Mouse (Mus musculus) thymus, postnatal 10 days (tissue): ENCODE measurements around the gene Celf2.

Source experiments
- DNase-seq, 2 experiments: peaks; one replicate each; pipeline ENCODE4 v3.0.0; 2021; ENCODE audit warnings: low spot score in 2 of 2

Celf2 gene

GRCm38 (mm10) chr2:7193413-7193812, 315.9 kb downstream of the Celf2 start:
- no peak for DNase-seq

- no peak for DNase-seq
Measured at GRCm38 (mm10) chr2:7179186-7179585, 330.2 kb downstream of the Celf2 start.

DNA sequence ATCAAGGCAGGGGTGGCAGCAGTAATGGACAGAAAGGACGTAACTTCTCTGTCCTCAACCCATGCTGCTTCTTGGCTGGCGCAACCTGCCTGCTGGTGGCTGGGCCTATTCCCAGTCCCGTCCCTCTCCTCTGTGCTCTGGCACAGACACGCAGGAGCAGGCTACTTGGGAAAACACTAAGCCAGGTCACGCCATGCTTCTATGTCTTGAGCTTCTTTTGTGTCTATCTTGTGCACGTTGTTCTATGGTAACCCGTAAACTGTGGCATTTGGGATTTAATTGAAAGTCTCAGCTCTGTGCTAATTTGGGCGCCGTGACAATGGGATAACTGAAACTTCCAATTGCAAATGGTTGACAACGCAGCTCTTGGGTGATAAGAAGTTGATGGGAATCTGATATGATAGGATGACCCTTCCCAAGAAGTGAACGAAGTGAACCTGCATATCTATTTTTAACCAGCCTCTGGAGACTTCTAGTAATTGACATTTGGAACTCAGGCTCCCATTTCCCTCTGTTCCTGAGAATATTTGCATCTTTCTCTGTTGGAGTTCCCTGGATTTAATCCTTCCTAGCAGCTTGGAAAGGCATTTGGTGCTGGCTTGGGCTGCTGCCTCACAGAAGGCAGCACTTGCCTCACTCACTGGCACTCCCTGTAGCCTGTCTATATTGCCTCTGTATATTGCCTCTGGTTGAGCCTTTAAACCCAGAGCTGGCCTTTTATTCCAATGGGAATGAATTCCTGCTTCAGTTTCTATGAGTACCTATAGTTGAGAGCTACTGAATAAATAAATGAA, 335.9 kb downstream of the Celf2 start:
- DNase-seq: no peak

GRCm38 (mm10) chr2:7171087-7171696, 338.2 kb downstream of the Celf2 start:
- DNase-seq: no peak

DNA sequence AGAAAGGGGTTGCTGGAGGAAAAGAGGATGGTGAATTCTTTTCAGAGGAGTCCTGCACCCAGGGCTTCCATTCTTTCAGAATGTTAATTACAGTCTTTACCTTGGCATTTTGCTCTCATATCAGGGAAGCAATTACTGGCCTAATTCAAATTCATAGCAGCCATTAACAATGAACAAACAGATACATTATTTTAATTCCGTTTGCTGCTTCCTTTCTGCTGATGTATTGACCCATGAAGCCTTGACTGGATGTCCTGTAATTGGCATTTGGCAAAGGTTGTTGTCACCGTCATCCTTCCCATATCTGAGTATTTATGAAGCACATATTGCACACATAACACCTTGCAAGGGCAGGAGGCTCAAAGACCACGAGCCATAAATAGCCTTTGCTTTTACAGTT, 343.6 kb downstream of the Celf2 start:
- DNase-seq: no peak

DNA sequence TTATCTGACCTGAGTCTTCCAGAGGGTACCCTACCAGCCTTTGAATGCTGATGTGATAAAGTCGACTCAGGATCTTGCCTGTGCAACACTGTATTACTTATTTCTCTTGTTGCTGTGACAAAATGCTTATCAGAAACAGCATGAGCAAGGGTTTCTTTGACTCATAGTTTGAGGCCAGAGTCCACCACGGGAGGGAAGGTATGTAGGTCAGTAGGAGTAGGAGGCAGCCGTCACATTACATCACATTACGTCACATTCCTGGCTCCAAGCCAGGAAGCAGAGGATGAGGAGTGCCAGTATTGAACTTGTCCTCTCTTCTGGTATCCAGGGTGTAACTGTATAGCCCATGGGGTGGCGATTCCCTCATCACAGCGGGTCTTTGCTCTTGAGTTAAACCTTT, 349.3 kb downstream of the Celf2 start:
- no peak for DNase-seq

- DNase-seq: no peak
Measured at GRCm38 (mm10) chr2:7147303-7147702, 362.1 kb downstream of the Celf2 start.

GRCm38 (mm10) chr2:7145541-7146043, 363.8 kb downstream of the Celf2 start:
- DNase-seq: no peak

DNA sequence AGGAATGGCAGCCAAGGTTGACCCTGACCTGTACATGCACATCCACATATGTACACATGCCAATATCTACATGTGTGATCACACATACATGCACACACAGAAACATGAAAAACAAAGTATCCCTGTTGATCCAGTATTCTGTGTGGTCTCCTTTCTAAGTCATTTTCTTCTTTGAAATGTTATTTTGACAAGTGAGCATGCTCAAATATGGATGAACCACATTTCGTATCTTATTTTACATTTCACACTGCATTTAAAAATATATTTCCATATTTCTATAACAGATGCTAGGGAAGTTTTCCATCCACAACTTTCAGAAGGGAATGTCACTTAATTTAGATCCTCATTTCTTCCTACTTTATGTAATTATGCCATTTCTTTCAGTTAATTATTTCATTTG, 364.5 kb downstream of the Celf2 start:
- DNase-seq: no peak

DNA sequence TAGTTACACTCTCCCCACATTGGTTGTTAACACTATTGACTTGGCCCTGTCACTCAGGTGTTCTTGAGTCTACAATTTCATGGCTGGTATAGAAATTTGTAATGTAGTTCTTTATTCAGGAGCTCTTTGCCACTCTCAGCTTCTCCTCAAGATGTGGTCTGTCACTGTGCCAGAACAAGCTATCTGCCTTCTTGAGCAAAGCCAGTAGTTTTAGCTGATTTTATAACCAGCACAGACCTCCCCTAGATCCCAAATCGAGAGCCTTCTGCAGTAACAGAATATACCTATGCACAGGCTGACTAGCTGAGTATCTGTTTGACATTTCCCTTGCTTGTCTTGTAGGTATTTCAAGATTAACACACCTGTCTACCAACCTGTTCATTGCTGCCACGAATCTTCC, 386.0 kb downstream of the Celf2 start:
- no peak for DNase-seq

- DNase-seq: no peak
Measured at GRCm38 (mm10) chr2:7115801-7116200, 393.6 kb downstream of the Celf2 start.

GRCm38 (mm10) chr2:7115161-7115560, 394.2 kb downstream of the Celf2 start:
- no peak for DNase-seq

DNA sequence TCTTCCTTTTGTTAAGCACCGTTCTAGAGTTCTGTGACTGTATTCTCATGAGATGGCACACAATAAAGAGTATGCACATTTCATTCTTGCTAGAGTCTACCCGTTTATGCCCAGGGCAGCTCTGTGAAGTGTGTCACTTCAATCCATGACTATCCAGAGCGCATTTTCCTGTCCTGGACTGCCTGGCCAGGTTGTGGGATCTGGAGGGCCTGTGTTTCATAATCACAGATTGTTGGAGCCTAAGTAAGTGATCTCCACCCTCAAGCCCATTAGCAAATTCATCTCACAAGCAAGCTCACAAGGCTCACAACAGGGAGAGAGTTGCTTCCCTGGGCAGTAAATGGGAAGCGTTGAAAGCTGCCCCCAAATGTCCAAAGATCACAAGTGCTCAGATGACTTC, 395.6 kb downstream of the Celf2 start:
- DNase-seq: no peak

DNA sequence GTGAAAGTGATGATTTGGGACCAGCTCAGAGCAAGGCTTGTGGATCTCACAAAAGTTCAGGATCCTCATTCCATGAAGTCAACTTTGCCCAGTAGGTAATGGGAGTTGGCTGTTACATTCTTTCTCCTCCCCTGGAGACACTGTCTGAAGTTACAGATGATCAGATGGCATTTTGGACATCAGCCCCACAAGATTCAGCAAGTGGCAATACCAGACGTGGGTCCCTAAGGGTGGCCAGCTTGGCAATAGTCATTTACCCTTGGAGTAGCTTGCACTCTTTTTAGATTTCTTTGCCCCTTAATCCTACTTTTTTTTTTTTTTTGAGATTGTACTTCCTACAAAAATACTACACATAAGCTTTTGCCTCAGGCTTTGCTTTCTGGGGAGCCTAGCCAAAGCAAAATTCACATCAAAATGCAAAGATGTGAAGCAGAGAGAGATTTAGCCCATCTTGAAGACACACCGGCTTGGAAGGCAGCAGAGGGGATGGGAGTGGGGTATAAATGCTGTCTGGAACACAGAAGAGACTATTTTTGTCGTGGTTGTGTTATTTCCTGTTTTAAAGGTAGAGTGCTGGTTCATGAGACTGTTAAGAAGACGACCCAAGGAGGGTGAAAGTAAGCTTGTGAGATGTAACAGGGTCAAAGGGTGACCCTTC, 397.1 kb downstream of the Celf2 start:
- DNase-seq: no peak

DNA sequence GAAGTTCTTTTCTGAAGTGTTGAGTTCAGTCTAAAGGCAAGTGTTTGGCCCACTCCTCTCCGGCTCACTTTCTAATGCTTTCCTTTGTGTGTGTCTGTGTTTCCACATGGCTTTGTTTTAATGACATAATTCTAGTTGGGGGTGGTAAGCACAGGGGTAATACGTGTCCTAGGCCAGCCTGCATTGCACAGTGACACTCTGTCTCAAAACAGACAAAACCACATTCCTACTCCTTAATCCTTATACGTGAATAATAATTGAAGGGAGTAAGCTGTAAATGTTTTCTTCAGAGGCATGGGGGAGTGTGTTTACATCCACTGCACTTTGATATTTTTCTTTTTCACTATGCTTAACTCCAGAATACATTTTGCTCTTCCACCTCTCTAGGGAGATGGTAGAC, 415.9 kb downstream of the Celf2 start:
- no peak for DNase-seq

DNA sequence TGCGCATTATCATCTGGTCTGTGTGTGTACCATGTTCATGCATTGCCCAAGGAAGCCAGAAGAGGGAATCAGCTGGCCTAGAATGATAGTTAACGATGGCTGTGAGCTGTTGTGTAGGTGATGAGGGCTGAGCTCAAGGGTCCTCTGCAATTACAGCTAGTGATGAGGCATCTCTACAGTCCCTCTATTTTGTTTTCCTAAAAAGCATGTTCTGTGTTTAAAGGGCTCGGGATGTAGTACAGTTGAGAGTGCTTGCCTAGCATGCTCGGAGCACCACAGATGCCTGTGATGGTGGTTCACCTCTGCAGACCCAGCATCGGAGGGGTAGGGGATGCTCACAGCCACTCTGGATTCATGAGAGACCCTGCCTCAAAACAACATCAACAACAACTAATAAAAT, 416.7 kb downstream of the Celf2 start:
- DNase-seq: no peak

- no peak for DNase-seq
Measured at GRCm38 (mm10) chr2:7090496-7090895, 418.9 kb downstream of the Celf2 start.

DNA sequence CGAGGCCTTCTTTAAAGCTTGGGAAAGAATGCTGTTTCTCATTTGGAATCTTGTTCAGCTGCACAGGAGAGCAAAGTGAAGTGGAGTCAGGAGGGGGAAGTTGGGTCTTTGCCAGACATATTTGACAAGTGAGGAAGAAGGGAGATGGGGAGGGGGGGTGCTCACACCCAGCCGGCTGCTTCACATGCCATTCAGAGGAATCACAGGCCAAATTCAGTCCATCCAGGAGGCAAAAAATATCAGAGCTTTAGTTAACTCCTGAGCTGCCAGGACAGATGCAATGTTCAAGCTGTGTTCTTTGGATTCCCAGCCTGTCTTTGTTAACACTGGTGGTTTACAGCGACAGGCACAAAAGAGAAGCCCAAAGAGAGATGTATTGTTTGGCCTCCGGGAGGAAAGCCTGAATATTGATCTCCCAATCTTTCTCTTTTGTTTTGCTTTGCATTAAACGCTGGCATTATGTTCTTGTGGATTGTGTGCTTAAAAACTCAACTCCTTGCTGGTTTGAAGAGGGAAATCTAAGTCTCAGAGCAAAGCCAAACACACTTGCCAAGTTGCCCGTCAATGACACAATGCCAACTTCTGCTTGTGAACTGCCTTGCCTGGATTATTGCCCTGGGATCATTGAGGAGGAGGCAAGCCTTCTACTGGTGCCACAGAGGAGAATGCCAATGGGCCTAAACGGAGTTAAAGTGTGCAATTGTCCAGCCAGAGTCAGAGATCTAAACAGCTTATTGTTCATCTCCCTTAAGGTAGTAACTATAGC, 420.1 kb downstream of the Celf2 start:
- no peak for DNase-seq

DNA sequence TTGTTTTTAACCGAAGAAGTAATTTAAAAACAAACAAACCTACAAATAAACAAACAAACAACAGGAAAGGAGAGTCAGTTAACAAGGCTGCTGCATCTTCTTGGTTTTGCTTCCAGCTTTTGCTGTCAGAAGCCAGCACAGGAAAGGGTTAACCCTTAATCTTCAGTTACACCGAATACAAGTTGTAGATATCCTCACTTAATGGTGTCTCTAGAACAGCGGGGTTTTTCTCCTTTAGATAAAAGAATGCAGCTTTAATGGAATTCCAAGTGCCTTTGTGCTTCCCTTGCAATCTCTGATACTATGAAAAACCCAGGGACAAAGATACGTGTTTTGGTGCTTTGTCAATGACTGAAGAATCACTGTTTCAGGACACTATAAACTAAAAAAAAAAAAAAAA, 420.8 kb downstream of the Celf2 start:
- DNase-seq: no peak

GRCm38 (mm10) chr2:7087480-7087879, 421.9 kb downstream of the Celf2 start:
- DNase-seq: no peak

- DNase-seq: no peak
Measured at GRCm38 (mm10) chr2:7083489-7084090, 425.8 kb downstream of the Celf2 start.
